Mouse (Mus musculus) ES-E14 (cell line): Measurements from ENCODE around the gene Popdc2.

Source experiments
- CHD2 ChIP-seq: IDR thresholded peaks from 2 replicates; pipeline ENCODE4 v1.6.1; 2014; ENCODE audit warnings: mild to moderate bottlenecking, low read depth, low read length, inconsistent platforms
- ZC3H11A ChIP-seq: IDR thresholded peaks from 2 replicates; pipeline ENCODE4 v1.6.1; 2012; ENCODE audit warnings: low read depth, mild to moderate bottlenecking, inconsistent platforms, low read length, borderline replicate concordance

DNA sequence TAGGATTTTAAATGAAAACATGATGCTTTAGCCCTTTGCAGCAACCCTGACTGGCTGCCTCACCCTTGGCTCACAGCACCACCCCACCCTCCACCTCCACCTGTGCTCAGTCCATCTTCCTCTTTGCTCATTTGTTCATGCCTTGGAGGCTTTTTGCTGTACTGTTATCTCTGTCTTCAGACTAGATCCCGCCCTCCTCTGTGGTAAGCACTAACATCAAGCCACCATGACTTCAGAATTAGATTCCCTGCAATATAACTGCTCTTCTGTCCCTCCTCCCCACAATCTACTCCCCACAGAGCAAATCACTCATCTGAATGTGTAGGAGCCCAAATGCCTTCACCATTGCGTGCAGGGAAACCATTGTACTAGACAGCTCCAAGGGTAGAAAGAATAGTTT is 21.7 kb downstream of the Popdc2 start:
- TF ChIP-seq CHD2 (no peak), ZC3H11A (no peak)
